Mouse (Mus musculus) left cerebral cortex, adult 8-10 months (tissue): ENCODE data around the gene Zranb2. TPM values are rescaled to one million over a fixed set of nuclear protein-coding genes. Genes with fewer than 3 reads are reported as not detected.

Experiments used
- DNase-seq, 2 experiments: peaks; one replicate each; pipeline ENCODE4 v3.0.0; 2022; ENCODE audit warnings: low spot score in 2 of 2
- microRNA-seq, 2 experiments: library from miRNA; unstranded; fragments of <30 nt; microRNA quantifications; one replicate each; pipeline ENCODE4 v1.2.0; 2022
- total RNA-seq, 4 experiments: library from RNA; stranded (reverse); gene quantifications; 2 replicates each; pipeline ENCODE4 v1.2.4; 2022

Zranb2 gene
- total RNA-seq, 4 experiments from 2014 or later, result 130 to 155 (median 135) TPM

- DNase-seq, result no peak
These were observed 44.7 kb downstream of the Zranb2 start for GRCm38 (mm10) chr3:157578469-157579170.

DNA sequence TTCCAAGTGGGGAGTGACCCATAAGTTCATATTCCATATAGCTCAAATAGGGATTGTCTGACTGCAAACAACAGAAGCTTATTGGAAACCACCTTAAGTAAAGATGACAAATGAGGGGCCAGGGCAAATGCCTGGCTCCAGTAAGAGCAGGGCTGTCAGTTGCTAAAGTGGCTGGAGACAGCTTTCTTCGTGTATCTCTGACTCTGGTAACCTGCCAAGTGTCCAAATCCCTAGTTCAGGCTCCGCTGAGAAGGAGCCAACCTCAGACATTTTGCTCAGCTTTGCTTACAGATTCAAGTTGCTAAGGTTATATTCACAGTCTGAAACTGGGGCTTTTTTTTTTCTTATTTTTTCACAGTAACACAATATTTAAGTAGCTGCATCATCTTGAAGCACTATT is 45.4 kb downstream of the Zranb2 start:
- DNase-seq, result no peak

- no peak for DNase-seq
These were observed 46.3 kb downstream of the Zranb2 start for GRCm38 (mm10) chr3:157580299-157580698.

DNA sequence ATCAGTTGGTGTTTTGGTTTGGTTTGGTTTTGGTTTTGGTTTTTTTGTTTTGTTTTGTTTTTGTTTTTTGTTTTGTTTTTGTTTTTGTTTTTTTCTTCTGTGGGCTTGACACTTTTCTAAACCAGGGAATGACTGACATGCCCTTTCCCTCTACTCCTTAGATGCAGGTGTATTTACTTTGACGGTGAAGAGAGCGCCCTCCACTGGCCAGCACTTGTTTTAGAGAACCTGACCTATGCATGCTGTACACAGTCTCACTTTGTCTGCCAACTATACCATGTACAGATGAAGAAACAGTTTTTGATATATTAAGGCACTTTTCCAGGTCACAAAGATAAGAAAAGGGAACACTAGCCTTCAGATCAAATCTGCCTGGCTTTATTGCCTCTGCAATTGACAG is 47.8 kb downstream of the Zranb2 start:
- no peak for DNase-seq

- no peak for DNase-seq
These were observed 48.9 kb downstream of the Zranb2 start for GRCm38 (mm10) chr3:157582626-157583405.

- DNase-seq, result no peak
These were observed 63.9 kb downstream of the Zranb2 start for GRCm38 (mm10) chr3:157597837-157598379.

Small RNAs within 50 kb of the gene (microRNA-seq; reads per million reads assigned to microRNA genes)
- gene Mir186, result 128 to 219 reads per million in 2 experiments

Other genes with a start within 250 kb of the Zranb2 start
- 1 to 10 TPM; 4.3 to 5.2 (median 4.8) TPM for gene Ptger3, start 32.7 kb downstream of the Zranb2 start, total RNA-seq